Mouse (Mus musculus): ENCODE results near the gene Akna. TPM values are rescaled to one million over a fixed set of nuclear protein-coding genes. Genes with fewer than 3 reads are reported as not detected.

Akna gene
- total RNA-seq, 2 experiments from 2014 or later: 7.8 to 9.1 TPM

- DNase-seq (ENCODE audit: low spot score in 2 of 2): peak; percentile 30 to 40
Measured at GRCm38 (mm10) chr4:63409908-63410582, 6.9 kb upstream of the Akna start.

DNA sequence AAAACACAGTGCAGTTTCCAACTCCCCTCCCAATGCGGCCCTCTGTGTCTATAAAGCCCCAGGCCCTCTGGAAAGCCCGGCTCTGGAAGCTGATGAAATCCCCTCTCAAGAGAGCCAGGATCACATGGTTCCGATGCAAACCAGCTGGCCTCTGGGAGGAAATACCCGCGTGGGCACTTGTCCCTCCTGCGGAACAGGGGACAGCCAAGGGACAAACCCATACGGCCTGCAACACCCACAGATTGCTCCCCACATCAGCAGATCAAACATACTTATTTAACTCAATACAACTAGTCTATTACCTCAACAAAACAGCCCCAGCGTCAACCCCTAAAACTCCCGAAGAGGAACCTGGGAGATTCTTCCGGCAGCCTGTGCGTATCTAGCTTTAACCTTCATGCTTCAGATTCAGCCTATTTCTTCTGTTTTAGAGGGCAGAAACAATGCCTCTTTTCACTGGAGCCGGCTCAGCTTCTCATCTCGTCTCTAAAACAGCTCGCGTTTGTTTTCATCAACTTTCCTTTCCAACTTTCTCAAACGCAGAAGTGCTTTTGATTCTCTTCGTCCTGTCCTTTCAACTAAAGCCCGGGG, 6.3 kb upstream of the Akna start:
- no peak for DNase-seq (ENCODE audit: low spot score in 2 of 2)

DNA sequence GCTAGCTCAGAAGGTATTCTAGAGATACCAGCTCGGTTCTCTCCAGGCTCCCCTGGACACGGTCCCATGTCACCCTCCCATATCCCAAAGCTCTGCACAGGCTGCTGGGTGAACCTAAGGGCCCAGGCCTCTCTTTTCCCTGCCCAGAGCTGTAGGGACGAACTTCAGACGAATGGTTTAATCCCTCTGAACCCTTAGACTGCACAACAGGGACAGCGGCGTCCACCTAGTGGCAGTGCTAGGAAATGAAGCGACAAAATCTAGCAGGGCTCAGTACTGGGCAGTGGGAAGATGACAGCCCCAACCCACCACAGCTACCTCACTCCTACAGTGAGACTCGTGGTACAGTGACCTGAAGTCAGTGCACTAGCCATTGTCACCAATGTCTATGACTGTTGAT, 5.5 kb upstream of the Akna start:
- peak in 1 of 2 experiments; percentile 44 for DNase-seq (ENCODE audit: low spot score in 2 of 2)

DNA sequence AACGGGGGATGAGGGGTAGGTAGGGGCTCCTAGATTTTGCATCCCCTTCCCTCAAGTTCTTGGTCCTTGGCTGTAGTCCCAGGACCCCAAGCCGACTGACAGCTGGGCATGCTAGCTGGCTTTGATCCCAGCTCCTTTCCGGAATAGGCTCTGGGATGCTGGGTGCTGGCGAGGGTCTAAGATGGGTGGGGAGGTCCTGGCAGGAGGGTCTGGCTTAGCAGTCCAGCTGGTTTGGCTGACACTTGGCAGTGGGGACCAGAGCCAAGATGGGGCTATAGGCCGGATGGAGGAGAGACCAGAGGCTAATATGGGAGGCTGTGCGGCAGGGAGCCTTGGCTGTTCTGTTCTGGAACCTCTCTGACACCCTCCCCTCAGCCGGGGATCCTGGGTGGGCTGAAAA, 5.1 kb upstream of the Akna start:
- DNase-seq (ENCODE audit: low spot score in 2 of 2): no peak

DNA sequence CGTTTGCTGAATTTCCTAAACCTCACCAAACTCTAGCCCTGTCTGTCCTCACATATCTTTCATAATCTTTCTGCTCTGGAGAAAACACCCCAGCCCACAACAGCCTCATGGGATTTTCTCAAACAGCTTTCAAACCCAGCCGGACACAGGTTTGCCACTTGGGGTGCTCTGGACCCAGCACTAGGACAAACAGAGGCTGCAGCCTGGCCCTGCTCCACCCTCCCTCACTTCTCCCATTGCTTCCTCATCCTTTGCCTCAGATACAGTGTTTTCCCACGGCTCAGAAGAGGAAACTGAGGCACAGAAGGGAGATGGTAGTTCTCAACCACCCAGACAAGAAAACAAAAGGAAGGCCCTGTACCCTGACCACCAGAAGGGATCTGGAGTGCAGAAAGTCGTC, 2.5 kb upstream of the Akna start:
- no peak for DNase-seq (ENCODE audit: low spot score in 2 of 2)

- DNase-seq (ENCODE audit: low spot score in 2 of 2): no peak
Measured at GRCm38 (mm10) chr4:63405051-63405450, 1.9 kb upstream of the Akna start.

DNA sequence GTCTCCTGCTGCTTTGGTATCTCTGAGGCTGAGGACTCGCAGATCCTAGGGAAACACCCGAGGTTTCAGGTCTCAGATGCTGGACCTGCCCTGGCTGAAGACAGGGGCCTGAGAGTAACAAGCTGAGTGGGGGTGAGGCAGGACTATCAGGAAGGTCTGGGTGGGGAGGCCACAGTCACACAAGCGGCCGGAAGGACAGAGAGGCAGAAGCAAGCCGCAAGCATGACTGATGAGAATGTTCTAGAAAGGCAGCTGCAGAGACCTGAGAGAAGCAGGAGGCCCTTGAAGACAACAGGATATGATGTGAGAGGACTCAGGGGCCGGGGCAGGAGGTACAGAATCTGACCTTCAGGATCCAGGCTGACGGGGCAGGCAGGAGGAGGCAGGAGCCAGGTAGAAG, 1.1 kb upstream of the Akna start:
- no peak for DNase-seq (ENCODE audit: low spot score in 2 of 2)

DNA sequence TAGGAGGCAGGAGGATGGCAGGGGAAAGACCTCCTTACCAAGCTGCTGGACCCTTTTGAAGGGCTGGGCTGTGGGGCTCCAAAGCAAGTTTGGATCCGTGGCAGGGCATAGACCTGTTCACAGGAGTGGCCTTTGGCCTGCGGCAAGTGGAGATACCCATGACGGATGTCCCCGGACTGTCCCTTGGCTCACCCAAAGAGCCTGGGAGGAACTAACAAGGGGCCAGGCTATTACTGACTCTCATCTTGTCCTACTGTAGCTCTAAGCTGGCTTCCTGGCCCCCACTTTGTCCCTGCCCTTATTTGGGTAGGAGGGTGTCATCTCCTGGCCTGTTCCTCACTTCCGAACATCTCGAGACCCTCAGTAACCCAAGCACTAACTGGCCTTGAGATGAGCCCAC, 596 bp downstream of the Akna start:
- DNase-seq (ENCODE audit: low spot score in 2 of 2): no peak

DNA sequence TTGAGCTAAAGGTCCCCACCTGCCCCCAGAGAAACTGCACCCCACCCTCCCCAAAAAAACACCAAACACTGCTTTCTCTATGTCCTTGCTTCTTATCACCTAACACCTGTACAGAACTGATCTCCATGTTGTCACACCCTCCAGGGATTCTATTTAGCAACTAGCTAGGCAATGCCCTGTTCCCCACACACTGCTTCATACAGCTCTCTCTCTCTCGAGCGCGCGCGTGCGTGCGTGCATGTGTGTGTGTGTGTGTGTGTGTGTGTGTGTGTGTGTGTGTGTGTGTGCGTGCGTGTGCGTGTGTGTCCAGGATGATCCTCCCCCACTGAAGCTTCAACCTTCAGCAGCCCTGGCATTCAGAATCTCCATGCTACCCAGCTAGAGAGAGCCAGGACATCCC, 1.1 kb downstream of the Akna start:
- no peak for DNase-seq (ENCODE audit: low spot score in 2 of 2)

DNA sequence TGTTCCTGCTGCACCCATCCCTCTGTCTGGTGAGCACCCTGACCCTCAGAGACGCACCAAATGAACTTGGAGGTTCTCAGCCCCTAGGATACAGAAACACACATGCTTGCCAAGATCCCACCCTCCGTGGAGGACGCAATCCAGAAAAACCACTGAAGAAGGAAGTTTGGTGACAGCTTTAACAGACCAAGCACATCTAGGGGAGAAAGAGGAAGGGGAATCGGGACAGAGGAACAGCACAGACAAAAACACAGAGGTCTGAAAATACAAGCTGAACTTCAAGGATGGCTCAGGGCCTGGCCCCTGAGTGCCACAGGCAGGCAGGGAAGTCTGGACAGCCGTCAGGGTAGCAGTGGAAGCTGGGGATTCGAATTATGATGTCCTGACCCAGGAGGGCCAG, 1.5 kb downstream of the Akna start:
- DNase-seq (ENCODE audit: low spot score in 2 of 2): no peak

- no peak for DNase-seq (ENCODE audit: low spot score in 2 of 2)
Measured at GRCm38 (mm10) chr4:63400541-63401306, 2.4 kb downstream of the Akna start.

DNA sequence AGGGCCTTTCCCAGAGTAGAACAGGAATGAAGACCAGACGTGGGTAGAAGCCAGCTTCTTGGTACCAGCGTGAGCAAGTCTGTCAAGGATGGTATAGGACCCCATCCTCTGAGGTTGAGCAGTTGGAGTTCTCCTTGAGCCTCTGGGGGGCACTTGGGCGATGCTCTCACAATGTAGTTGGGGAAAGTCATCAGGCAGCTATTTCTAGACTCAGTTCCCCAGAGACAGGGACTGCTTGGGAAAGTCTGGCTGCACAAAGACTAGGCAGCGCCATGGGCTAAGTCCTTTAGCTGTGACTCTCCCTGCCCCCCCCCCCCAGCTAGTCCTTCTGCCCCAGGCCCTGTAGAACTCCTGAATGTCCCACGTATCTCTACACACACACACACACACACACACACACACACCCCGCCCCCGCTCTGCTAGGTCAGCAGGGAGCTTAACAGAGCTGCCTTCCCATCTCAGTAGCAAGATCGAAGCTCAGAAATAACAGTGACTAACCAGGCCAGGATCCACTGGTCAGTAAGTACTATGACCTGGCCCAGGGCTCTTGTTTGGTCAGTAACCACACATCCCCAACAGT, 3.4 kb downstream of the Akna start:
- DNase-seq (ENCODE audit: low spot score in 2 of 2): no peak

- no peak for DNase-seq (ENCODE audit: low spot score in 2 of 2)
Measured at GRCm38 (mm10) chr4:63398854-63399609, 4.1 kb downstream of the Akna start.

- no peak for DNase-seq (ENCODE audit: low spot score in 2 of 2)
Measured at GRCm38 (mm10) chr4:63397981-63398537, 5.1 kb downstream of the Akna start.

DNA sequence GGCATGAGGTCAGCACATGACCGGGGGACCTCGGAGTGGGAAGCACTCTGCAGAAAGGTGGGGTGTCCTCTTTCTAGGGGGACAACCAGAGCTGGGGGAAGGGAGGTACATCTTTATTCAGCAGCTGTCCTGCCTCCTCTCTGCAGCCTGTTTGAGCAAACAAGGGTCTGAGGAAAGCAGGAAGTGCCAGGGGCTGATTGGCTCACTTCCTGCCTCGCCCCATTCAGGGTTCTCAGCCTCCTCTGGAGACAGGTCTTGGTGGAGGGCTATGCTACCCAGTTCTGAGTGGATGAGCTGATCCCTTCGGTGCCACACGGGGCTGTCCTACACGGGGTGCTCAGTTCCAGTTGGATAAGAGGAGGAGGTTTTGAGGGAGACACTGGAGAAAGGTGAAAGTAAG, 11.8 kb downstream of the Akna start:
- no peak for DNase-seq (ENCODE audit: low spot score in 2 of 2)

DNA sequence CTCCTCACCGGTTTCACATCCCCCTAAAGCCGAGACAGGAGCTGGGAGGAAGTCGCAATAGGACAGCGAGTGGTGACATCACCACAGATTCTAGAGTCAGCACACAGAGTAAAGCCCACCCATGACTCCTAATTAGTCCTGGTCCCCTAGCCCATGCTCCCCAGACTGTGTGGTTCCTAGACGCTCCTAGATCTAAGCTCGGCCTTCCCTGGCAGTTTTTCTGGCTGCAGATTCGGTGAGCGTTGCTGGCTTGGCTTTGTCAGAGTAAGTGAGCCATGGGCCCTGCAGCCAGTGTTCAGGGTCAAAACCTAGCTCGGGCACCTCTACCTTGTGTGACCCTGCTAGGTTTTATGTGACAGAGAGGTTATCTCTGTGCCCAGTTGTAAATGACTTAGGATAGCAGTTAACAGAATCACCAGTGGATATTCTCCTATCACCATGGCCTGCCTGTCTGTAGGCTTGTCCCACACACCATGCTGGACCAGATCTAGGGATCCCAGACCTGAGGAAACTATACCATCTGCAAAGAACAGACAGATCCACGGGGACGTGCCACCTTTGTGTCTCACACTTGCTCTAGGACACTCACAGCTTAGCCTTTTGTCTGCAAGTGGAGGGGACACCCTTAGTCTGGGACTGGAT, 13.1 kb downstream of the Akna start:
- DNase-seq (ENCODE audit: low spot score in 2 of 2): no peak

DNA sequence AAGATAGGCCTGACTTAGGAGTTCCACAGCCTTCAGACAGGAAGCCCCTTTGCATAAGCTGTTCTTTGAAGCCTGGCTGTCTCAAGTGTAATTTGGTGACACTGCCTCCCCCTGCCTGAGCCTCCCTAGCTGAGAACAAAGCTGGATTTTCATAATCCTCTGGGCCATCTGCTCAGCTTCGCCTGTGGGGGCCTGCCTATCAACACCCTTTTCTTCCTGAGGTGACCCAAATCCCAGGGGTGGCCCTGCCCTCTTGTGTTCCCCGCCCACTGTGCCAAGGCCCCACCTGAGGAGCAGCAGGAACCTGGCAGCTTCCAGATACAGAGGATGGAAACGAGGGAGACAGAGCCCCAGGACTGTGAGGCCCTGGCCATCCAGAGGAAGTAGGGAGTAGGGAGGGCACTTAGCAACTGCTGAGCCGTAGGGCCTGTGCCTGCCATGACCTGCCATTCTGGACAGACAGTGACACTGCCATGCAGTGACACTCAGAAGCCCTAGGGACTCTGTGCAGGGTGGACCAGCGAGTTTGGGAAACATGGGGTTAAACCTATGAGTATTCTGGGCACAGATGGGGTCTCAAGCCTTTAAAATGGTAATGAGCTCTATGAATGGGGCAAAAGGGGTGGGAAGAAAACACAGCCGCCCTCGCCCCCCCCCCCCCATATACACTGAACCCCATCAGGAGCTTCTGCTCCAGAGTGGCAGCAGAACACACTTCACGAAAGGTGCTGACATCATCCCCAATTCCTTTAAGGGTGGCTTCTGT, 13.8 kb downstream of the Akna start:
- no peak for DNase-seq (ENCODE audit: low spot score in 2 of 2)

- no peak for DNase-seq (ENCODE audit: low spot score in 2 of 2)
Measured at GRCm38 (mm10) chr4:63388029-63388428, 15.1 kb downstream of the Akna start.

- no peak for DNase-seq (ENCODE audit: low spot score in 2 of 2)
Measured at GRCm38 (mm10) chr4:63385784-63386183, 17.4 kb downstream of the Akna start.

GRCm38 (mm10) chr4:63385253-63385652, 17.9 kb downstream of the Akna start:
- no peak for DNase-seq (ENCODE audit: low spot score in 2 of 2)
